Mouse (Mus musculus) central nervous system, embryonic 11.5 days (tissue): Measurements from ENCODE around the gene Mrc2. TPM values are rescaled to one million over a fixed set of nuclear protein-coding genes. Genes with fewer than 3 reads are reported as not detected.

Experiments
- polyA plus RNA-seq: library from polyadenylated mRNA; depleted of rRNA; stranded (reverse); fragments of >200 nt; gene quantifications from 2 replicates; pipeline ENCODE4 v1.2.3, GENCODE M21; 2012; rRNA removed

Mrc2 gene
- 34.5 and 43.1 TPM in 2 replicates for polyA plus RNA-seq

GRCm38 (mm10) chr11:105292124-105293071 lies at the start of gene Mrc2:
TSS of gene Mrc2 (plus strand) at chr11:105292643.

Other genes with a start within 250 kb of the Mrc2 start
- gene Efcab3, start 229.1 kb upstream of the Mrc2 start, polyA plus RNA-seq: not detected in 2 replicates
- 38.9 and 44.9 TPM in 2 replicates for gene Mettl2, start 166.2 kb upstream of the Mrc2 start, polyA plus RNA-seq
- not detected in 2 replicates for gene Gm10842, start 145.8 kb upstream of the Mrc2 start, polyA plus RNA-seq
- gene Tlk2, start 113.8 kb upstream of the Mrc2 start, polyA plus RNA-seq: 40.8 and 56.7 TPM in 2 replicates
- gene March10, start 164.1 kb downstream of the Mrc2 start, polyA plus RNA-seq: 0.07 and 0.13 TPM in 2 replicates